Mouse (Mus musculus): Measurements from ENCODE around the gene Cyp1b1. TPM values are rescaled to one million over a fixed set of nuclear protein-coding genes. Genes with fewer than 3 reads are reported as not detected.

The Cyp1b1 gene
- polyA plus RNA-seq, 1 experiment = not detected

DNA sequence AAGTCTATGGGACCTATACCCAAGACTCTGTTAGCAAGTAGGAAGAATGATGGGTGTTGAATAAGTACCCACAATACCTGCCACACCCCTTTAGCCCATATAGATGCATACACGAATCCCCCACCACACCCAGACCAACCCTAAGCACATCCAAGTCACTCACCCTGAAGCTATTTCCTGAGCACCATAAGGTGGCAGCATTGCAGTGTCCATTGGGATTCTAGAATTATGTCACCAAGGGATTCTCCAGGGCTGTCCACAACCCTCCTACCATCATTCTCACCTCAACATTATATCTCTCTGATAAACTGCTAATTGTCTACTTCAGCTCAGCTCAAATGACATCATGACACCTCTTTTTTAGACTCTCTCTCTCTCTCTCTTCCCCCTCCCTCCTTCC is 15.7 kb downstream of the Cyp1b1 start:
- no peak for TF ChIP-seq GATA1 (IDR thresholded peaks at IDR 0.05; ENCODE audit: low read length)

DNA sequence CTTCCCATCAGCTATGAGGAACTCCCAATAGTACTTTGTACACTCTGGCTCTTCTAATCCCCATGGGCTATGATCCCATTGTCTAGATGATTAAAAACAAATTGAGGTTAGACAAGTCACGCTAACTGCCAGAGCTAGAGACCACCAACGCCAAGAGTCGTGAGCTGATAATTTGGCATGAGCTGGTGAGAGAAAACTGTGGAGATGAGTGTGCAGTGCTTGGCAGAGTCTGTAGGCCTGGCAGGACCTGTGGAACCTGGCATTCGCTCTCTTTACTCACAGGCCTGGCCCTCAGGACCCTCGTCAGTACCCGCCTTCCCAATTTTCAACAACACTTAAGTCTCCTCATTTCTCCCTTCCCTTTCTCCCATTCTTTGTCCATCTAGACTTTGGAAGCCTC is 19.3 kb downstream of the Cyp1b1 start:
- TF ChIP-seq GATA1 (IDR thresholded peaks at IDR 0.05; ENCODE audit: low read length) = no peak

- TF ChIP-seq GATA1 (IDR thresholded peaks at IDR 0.05; ENCODE audit: low read length) = no peak
Observed at GRCm38 (mm10) chr17:79695106-79695505, 19.8 kb downstream of the Cyp1b1 start.

GRCm38 (mm10) chr17:79670837-79671236 is 44.0 kb downstream of the Cyp1b1 start:
- TF ChIP-seq GATA1 (IDR thresholded peaks at IDR 0.05; ENCODE audit: low read length) = no peak

DNA sequence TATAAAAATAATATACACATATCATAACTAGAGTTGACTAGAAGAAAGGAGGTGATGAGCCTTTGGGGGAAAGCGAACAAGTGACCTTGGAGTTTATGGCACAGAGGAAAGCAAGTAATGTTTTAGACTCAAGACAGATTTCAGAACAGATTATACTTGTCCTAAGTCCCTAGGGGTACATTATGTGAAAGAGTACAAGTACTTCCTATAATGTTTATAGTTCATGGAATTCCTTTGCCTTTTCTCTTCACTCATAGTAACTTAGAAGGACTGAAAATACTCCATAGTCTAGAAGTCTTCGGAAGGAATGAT is 50.8 kb downstream of the Cyp1b1 start:
- TF ChIP-seq GATA1 (IDR thresholded peaks at IDR 0.05; ENCODE audit: low read length) = no peak

DNA sequence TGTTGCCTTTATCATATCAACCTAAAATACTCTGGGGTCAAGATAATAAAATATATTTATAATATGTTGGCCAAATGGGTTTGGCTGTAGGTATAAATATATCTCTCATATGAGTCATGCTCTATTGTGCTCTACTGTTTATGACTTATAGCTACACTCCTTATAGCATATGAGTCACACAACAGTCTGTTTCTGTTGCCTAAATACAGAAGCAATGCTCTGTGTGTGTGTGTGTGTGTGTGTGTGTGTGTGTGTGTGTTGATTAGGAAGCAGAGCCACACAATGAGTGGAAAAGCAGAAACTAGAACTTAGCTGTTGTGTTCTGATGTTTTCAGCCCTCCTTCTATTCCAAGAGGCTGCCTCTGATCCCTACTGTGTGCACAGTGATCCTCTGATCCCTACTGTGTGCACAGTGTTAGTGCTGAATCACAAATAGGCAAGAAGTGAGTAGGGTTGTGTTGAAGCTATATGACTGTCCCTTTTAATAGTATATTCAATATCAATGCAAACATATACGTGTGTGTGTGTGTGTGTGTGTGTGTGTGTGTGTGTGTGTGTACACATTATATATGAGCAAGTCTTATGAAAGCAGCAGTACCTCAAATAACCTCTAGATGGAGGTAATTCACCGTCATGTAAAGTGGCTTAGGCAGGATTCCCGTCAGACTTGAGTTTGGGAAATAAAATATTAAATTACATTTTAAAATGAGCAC is 51.3 kb downstream of the Cyp1b1 start:
- TF ChIP-seq GATA1 (IDR thresholded peaks at IDR 0.05; ENCODE audit: low read length) = no peak

DNA sequence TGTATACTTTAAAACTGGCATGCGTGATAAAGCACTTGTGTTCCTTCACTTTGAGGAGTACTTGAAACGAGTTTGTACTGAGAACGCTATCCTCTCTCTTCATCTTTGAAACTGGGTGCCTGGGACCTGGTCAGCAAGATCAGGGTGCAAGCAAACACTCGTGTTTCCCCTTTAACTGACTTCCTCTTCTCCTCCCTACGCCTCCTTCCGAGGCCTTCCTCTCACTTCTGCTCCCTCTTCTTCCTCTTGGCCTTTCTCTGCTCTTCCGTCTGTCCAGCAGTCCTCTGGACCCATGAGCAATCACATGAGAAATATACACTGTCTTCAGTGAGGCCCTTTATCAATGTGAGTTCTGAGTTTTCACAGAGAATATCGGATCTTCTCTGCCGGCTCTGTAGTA is 53.0 kb downstream of the Cyp1b1 start:
- TF ChIP-seq GATA1 (IDR thresholded peaks at IDR 0.05; ENCODE audit: low read length) = no peak

DNA sequence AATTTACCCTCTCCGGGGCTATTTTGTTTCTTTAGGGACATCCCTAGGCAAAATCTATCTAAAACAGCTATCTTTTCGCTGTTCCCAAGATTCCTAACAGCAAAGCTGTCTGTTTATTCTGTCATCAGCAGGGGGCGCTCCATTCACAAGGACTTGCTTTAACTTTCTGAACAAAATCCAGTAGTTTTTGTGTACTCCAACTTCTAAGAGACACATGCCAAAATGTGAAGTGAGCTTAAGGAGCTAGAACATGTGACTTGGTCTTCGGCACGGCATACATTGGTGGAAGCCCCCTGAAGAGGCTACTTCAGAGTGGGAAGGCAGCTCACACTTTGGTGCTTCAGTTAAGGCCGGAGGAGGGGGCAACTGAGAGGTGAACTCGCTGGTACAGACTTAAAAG is 53.5 kb downstream of the Cyp1b1 start:
- TF ChIP-seq GATA1 (IDR thresholded peaks at IDR 0.05; ENCODE audit: low read length) = no peak

DNA sequence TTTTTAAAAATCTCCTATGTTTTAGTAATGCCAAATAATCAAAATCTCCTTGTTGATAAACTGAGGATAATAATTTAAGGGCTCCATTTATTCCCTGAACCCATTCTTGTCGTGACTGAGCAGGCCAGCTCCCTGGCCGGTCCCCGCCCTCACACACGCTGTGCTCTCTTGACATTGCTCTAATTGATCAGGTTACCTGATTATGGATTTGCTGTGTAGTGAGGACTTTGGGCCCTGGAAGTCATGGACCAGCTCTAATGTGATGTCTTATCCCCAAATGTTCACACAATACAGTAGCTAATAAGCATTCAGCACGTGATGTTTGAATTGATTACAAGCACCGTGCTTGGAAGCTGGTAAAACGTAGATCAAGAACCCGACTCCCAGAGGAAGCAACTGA is 56.0 kb downstream of the Cyp1b1 start:
- no peak for TF ChIP-seq GATA1 (IDR thresholded peaks at IDR 0.05; ENCODE audit: low read length)

DNA sequence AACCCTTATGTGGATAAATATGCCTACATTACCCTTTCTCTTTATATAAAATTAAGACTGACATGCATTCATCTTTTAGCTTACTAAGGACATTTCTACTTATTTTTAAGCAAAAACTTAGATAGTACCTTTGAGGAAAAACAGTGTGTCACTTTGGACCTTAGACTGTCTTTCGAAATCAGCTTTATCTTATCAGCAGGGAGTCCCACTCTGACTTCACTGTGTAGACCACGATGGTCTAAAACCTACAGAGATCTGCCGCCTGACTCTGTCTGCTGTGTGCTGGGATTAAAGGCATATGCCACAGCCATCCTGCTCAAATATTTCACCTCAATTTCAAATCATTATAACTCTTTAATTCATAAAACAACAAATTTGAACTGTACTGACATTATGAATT is 56.4 kb downstream of the Cyp1b1 start:
- TF ChIP-seq GATA1 (IDR thresholded peaks at IDR 0.05; ENCODE audit: low read length) = no peak

GRCm38 (mm10) chr17:79657785-79658184 is 57.1 kb downstream of the Cyp1b1 start:
- no peak for TF ChIP-seq GATA1 (IDR thresholded peaks at IDR 0.05; ENCODE audit: low read length)

GRCm38 (mm10) chr17:79654187-79654586 is 60.7 kb downstream of the Cyp1b1 start:
- TF ChIP-seq GATA1 (IDR thresholded peaks at IDR 0.05; ENCODE audit: low read length) = no peak

- no peak for TF ChIP-seq GATA1 (IDR thresholded peaks at IDR 0.05; ENCODE audit: low read length)
Observed at GRCm38 (mm10) chr17:79653171-79653570, 61.7 kb downstream of the Cyp1b1 start.

Other genes starting within 250 kb of the Cyp1b1 start
- gene Rmdn2, start 103.2 kb downstream of the Cyp1b1 start, polyA plus RNA-seq (2012) = 3.6 and 4.7 TPM in 2 replicates
- 5.1 and 9.5 TPM in 2 replicates for gene Atl2, start 181.1 kb upstream of the Cyp1b1 start, polyA plus RNA-seq (2012)

Data from G1E-ER4 (cell line).